ENCODE assay signal across 8 mouse cellular contexts in genomic region chr12:85662896-85663295, GRCm38 (mm10). TPM values are rescaled to one million over a fixed set of nuclear protein-coding genes. Genes with fewer than 3 reads are reported as not detected.
DNase-seq lines count a peak whose midpoint lies in the region; ATAC-seq and TF ChIP-seq lines count a peak whose summit lies in the region.

No protein-coding gene starts in this region.

- no peak overlapping the region for H3K27ac ChIP-seq in embryonic facial prominence, embryonic 10.5 days (replicated peaks)
- no peak overlapping the region for H3K27ac ChIP-seq in lung, embryonic 16.5 days (ENCODE audit: low read length)

- peak overlapping the region; percentile 19; the same call in 1 of the 2 replicates for H3K4me2 ChIP-seq in lung, embryonic 16.5 days (ENCODE audit: low read depth, low read length)

- ATAC-seq in lung, embryonic 16.5 days (ENCODE audit: low read depth): peak; percentile 64

- intact Hi-C loops in heart, postnatal 14 days (cut with DNase I): loop anchor here (1.0 to 5.0 kb wide), 4 partner anchors 64 to 321 kb away; no protein-coding TSS in a partner anchor

- H3K36me3 ChIP-seq in E14TG2a.4 (ENCODE audit: insufficient read depth, low read length): no peaks in the 10 kb centered on the region
- no peaks in the 10 kb centered on the region for H3K36me3 ChIP-seq in embryonic facial prominence, embryonic 10.5 days (replicated peaks)
- H3K36me3 ChIP-seq in lung, embryonic 16.5 days (ENCODE audit: control insufficient read depth, insufficient read depth, low read length): no peaks in the 10 kb centered on the region

- no peak overlapping the region for H3K4me3 ChIP-seq in E14TG2a.4 (replicated peaks; ENCODE audit: low read length)
- no peak overlapping the region for H3K4me3 ChIP-seq in embryonic facial prominence, embryonic 10.5 days
- H3K4me3 ChIP-seq in lung, embryonic 16.5 days (ENCODE audit: low read length): no peak overlapping the region

- no peaks in the 10 kb centered on the region for H3K9me3 ChIP-seq in E14TG2a.4 (ENCODE audit: low read length)
- H3K9me3 ChIP-seq in embryonic facial prominence, embryonic 10.5 days: no peaks in the 10 kb centered on the region
- no peaks in the 10 kb centered on the region for H3K9me3 ChIP-seq in lung, embryonic 16.5 days (ENCODE audit: control insufficient read depth, low read length)

- peaks cover 14% of the 10 kb centered on the region for H3K27me3 ChIP-seq in E14TG2a.4 (ENCODE audit: insufficient read depth, low read length)
- no peaks in the 10 kb centered on the region for H3K27me3 ChIP-seq in embryonic facial prominence, embryonic 10.5 days (replicated peaks; ENCODE audit: low read depth, poor library complexity, severe bottlenecking)
- no peaks in the 10 kb centered on the region for H3K27me3 ChIP-seq in lung, embryonic 16.5 days (ENCODE audit: control insufficient read depth, insufficient read depth, low read depth, low read length)

- peak; percentile 85 for DNase-seq in adrenal gland, postnatal 14 days
- peak; percentile 79 for DNase-seq in embryonic facial prominence, embryonic 10.5 days (ENCODE audit: low spot score)
- DNase-seq in heart, postnatal 14 days: peak; percentile 77 to 85
- peak; percentile 55 to 87 for DNase-seq in layer of hippocampus, adult 18-20 months (ENCODE audit: low spot score in 2 of 2)
- DNase-seq in ovary, postnatal 10 days (ENCODE audit: low spot score): peak; percentile 46
- peak; percentile 78 for DNase-seq in thymus, postnatal 14 days

- TF ChIP-seq CTCF in E14TG2a.4 (conservative IDR thresholded peaks at IDR 0.05; ENCODE audit: low read length): peak; percentile 84

- no peak overlapping the region for H3K9ac ChIP-seq in lung, embryonic 16.5 days (ENCODE audit: low read length)

- peaks cover 36% of the 10 kb centered on the region for H3K4me1 ChIP-seq in E14TG2a.4 (replicated peaks; ENCODE audit: low read depth, low read length)
- no peaks in the 10 kb centered on the region for H3K4me1 ChIP-seq in embryonic facial prominence, embryonic 10.5 days
- 0 out of 2 replicates have a peak, but pooled peaks cover 4% of the 10 kb centered on the region for H3K4me1 ChIP-seq in lung, embryonic 16.5 days (replicated peaks; ENCODE audit: control insufficient read depth, insufficient read depth, low read length)

- WGBS in embryonic facial prominence, embryonic 10.5 days: 19% methylated on average over 9 of the region's 9 CpGs
- WGBS in lung, embryonic 16.5 days: 11% methylated on average over 9 of the region's 9 CpGs

RNA-seq across cellular contexts. Expression of gene Batf, which starts 23.6 kb away (rescaled TPM):
- total RNA-seq in adrenal gland, postnatal 14 days (2021): 0.74 and 1.7 TPM in 2 replicates
- polyA plus RNA-seq in embryonic facial prominence, embryonic 10.5 days (2016; fragmentation: Nextera tagmentation; extraction: Ambion mirVana): 2.4 and 2.6 TPM in 2 replicates
- 1 to 10 TPM; 1.1 to 1.2 TPM for total RNA-seq in heart, postnatal 14 days (2021)
- under 1 TPM; 0.35 to 0.36 TPM for total RNA-seq in layer of hippocampus, adult 18-20 months (2021)
- 5.4 and 5.7 TPM in 2 replicates for polyA plus RNA-seq in lung, embryonic 16.5 days (2015; fragmentation: Nextera tagmentation; extraction: Ambion mirVana)
